Mouse (Mus musculus): ENCODE measurements around the gene Atr. TPM values are rescaled to one million over a fixed set of nuclear protein-coding genes. Genes with fewer than 3 reads are reported as not detected.
A peak's percentile ranks its signal among the peaks of the same experiment; 100 is the strongest.
"Not testable (repeated sequence)": the region's sequence is repeated elsewhere in the genome, so short reads cannot be mapped to it uniquely, and the experiment has no call there.

Gene Atr
- polyA plus RNA-seq, 3 experiments from 2014 or later, result 20.9 to 29.2 (median 26.0) TPM

DNA sequence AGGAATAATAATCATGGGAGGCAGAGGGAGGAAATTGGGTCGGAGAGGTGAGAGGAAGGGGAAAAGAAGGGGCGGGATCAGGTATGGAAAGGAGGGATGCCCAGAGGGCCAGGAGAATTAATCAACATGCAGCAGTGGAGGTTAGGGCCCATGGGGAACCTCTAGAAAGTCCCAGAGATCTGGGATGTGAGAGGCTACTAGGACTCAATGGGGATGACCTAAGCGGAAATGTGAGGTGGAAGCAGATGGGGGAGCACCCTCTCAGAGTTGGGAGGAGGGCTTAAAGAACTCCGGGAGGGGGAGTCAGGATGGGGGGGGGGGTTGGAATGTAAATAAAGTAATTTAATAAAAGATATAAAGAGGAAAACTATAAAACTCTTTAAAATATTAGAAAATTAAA, 96.3 kb downstream of the Atr start:
- no peak for ATAC-seq

DNA sequence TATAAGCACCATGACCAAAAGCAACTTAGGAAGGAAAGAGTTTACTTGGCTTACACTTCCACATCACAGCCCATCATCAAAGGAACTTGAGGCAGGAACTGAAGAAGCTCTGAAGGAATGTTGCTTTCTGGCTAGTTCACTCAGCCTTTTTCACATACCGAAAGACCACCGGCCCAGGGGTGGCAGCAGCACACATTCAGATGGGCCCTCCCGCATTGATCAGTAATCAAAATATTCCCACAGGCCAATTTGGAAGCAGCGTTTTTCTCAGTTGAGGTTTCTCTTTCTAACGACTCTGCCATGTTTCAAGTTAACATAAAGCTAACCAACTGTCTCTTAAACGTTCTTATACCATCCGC, 96.8 kb downstream of the Atr start:
- no peak for ATAC-seq

DNA sequence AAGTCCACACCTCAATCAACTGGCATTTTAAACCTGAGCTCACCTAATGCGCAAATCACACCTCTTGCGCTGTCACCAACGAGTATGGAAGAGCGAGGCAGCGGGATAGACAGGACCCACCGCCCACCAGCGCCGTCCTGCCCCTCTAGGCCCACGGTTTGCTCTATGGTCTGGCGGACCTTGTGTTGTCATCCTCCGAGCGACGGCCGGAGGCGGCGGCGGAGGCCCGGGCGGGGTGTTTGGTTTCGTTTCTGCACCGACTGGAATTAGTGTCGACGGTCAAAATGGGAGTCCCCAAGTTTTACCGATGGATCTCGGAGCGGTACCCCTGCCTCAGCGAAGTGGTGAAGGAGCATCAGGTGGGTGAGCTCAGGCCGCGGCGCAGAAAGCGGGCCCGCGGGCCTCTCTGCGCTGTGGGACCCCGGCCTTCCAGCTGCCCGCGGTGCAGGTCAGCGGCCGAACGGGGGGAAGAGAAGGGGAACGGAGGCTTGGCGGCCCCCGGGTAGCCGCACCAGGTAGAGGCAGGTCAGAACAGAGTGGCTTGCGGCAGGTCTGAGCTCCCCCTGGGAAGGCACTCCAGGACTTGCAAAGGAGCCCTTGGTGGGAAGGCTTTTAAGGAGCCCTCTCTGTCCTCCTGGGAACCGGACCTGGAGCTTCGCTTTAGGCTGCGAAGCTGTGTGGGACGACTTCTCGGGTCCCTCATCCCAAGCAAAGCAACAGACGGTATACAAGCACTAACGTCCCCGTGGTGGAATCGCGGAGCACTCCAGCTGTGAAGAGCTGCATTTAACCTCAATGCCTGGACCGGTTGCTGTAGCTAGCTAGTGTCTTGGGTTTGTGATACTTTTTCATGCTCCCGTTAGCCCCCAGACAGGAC, 97.4 kb downstream of the Atr start, which contains the start of gene Xrn1:
TSS of gene Xrn1 (plus strand) at position 176 of the 877 bp plus-strand sequence.
- peak; percentile 89 for ATAC-seq

DNA sequence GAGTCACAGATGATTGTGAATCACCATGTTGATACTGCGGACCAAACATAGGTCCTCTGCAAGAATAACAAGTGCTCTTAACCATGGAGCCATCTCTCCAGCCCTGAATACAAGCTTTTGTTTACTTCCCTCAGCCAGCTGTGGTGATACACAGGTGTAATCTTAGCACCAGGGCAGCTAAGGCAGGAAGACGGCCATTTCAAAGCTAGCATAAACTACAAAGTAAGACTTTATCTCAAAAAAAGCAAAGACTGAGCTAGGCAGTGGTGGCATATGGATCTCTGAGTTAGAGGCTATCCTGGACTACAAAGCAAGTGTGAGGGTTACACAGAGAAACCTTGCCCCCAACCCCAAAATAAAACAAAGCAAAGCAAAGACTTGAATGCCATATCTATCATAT, 100.2 kb downstream of the Atr start:
- ATAC-seq, result no peak

DNA sequence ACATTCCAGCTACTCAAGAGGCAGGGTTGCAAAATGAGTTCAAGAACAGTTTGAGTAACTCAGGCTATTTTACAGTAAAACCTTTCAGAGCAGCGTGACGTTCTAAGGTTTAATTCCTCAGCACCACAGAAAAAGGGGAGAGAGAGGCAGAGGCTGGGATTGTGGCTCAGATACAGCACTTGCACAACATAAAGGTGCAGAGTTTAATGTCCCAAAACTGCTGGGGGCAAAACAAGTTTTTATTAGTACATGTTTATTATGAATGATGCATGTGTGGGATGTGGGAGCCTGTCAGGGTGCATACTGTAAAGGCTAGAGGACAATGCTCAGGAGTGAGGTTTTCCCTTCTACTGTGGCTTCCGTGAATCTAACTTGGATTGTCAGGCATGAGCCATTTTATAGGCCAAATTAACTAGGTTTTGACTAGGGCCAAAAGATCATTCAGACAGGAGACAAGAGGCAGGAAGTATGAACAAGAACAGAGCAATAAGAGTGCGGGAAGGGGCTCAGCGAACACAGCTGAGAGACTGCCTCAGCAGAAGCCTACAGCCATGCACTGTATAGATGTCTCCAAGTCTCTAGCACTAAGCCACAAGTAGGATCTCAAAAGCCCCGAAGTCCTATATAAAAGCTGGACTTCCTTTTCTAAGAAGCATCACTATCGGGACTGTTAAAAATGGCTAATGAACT, 100.8 kb downstream of the Atr start:
- ATAC-seq, result no peak

DNA sequence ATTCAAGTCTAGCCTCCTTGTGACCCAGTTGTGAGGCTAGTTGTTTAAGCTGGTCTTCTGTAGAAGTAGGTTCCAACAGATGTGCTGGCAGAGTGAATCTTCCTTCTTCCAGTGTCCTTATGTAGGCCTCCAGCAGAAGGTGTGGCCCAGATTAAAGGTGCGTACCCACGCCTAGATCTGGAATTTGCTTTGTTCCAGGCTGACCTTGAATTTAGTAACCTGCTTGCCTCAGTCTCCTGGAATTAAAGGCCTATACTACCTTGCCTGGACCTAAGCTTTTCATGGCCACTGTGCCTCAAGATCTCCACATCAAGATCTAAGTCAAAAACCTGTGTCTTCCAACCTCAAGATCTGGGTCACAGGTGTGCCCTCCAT, 101.3 kb downstream of the Atr start:
- not testable (repeated sequence) for ATAC-seq

DNA sequence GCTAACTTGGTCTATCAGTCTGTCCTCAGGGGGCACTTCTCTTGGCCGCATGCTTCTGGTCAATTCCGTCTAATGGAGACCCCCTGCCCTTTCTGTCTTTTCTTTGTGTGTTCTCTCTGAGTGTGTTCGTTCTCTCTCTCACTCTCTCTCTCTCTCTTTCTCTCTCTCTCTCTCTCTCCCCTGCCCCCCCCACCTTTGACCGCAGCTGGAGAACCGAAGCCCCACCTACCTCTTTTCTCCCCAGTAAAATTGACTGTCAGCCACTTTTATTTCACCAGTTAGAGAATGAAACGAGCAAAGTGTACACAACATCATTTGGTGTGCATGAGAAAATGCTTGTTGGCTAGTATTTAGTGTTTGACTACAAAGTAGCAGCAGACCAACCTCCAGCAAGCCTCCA, 101.8 kb downstream of the Atr start:
- no peak for ATAC-seq

DNA sequence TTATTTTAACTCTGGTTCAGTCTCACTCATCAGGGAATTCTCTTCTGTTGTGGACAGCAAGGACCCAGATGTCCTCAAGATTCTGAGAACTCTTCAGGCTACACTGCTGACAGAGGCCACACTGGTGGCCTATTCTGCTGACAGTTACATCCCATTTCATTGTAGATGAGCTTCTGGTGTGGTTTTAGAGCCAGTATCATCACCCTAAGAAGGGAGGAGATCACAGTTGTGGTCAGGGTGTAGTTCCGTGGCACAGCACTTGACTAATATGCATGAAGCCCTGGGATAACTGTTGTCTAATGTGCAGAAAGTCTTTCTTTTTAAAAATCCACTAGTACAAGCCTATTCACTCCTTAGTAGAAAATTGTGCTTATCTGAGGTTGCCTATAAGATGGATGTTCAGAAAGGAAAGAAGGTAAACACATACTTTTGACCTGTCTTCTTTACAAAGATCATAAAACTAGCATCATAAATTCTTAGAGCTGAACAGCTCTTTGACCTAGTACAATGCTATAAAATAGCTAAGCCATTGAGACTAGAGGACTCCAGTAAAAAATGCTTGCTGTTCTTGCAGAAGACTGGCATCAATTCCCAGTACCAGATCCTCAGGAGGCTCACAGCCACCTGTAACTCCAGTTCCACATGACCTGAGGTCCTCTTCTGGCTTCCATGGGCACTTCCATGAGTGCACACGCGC, 102.5 kb downstream of the Atr start:
- ATAC-seq, result no peak

DNA sequence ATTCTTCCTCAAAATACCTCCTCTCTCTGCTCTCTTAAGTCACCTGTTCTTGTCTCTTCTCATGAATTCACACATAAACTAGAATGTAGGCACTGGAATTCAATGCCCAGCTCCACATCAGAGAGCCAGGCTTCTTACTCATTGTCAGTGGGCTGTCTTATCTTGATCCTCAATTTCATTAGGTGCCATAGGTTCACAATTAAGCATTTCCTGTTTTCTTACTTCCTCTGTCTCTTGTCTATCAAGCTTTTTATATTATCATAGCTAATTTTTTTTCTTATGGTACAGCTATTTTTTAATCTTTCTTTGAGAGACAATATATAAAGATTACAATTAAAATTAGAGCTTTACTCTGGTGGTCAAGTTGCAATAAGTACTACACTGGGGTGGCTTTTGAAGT, 103.7 kb downstream of the Atr start:
- ATAC-seq, result no peak

DNA sequence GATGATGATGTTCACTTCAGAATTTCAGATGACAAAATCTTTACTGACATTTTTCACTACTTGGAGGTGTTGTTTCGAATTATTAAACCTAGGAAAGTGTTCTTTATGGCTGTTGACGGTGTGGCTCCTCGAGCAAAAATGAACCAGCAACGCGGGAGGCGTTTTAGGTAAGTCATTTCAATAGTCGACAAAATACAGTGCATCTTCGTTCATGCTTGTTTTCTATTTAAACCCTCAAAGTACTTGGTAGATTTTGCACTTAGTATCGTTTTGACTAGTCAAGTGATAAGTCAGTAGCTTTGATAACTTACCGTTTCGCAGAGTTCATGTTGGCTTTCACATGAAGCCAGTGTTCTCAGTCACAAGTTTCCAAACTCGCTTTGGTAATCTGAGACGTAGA, 106.6 kb downstream of the Atr start:
- ATAC-seq, result peak; percentile 49

DNA sequence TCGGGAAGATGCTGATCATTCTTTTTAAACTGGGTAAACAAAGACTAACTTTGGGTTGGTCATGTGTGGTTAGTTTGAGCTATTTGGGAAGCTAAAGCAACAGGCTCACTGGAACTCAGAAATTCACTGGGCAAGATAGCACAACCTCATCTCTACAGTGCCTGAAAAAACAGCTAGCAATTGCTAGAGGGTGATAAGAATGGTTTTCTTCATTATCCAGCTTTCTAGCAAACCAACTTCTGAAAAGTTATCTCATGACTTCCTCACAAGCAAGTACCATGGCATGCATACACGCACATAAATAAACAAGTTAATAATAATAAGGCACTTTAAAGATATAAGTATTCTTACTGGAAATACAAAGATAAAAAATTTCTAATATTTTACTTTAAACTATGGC, 120.9 kb downstream of the Atr start:
- ATAC-seq, result no peak

DNA sequence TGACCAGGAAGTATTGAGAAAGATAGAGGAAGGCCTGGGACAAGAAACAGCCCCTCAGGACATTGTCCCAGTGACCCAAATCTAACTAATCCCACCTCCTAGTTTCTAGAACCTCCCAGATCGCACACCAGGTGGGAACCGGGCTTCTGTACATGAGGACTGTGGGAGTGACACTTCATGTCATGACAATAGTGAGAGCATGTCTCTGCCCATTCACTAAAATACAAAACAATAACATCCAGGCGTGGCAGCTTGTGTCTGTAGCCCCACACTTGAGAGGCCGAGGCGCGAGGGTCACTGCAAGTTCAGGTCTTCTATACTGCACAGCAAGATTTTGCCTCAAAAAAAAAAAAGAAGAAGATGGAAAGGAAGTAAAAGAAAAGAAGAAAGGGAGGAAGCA, 122.5 kb downstream of the Atr start:
- no peak for ATAC-seq

DNA sequence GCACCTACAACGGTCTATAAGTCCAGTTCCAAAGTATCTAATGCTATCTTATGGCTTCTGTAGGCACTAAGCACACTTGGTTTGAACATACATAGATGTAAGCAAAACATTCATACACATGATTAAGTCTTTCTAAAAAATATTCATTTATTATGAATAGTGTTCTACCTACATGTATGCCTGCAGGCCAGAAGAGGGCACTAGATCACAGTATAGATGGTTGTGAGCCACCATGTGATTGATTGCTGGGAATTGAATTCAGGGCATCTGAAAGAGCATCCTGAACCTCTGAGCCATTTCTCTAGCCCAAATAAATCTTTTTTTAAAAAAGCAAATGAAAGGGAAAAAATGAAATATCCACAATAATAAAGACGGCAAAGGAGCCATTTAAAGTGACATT, 134.9 kb downstream of the Atr start:
- ATAC-seq, result no peak

Other genes with a start within 250 kb of the Atr start
- gene Pcolce2, start 220.0 kb upstream of the Atr start, polyA plus RNA-seq (2017; shearing (Covaris generic)), result under 1 TPM in 2 of 3 experiments, not detected in 1; 0.16 to 0.19 TPM
- gene Trpc1, start 107.2 kb upstream of the Atr start, polyA plus RNA-seq (2017; shearing (Covaris generic)), result under 1 TPM; 0.34 to 0.60 (median 0.38) TPM
- gene Pls1, start 12.3 kb upstream of the Atr start, polyA plus RNA-seq (2017; shearing (Covaris generic)), result 1 to 10 TPM in 1 of 3 experiments, under 1 TPM in 2; 0.41 to 1.1 (median 0.55) TPM
- gene Xrn1, start 97.2 kb downstream of the Atr start, polyA plus RNA-seq (2017; shearing (Covaris generic)), result 10 to 100 TPM; 43.3 to 64.3 (median 51.5) TPM